Mouse (Mus musculus): ENCODE measurements around the gene Klhl29. TPM values are rescaled to one million over a fixed set of nuclear protein-coding genes. Genes with fewer than 3 reads are reported as not detected.

Klhl29 gene
- total RNA-seq, 2 experiments from 2014 or later, result 39.8 to 46.7 TPM

GRCm38 (mm10) chr12:5185603-5186002, 189.9 kb downstream of the Klhl29 start:
- DNase-seq, result no peak

DNA sequence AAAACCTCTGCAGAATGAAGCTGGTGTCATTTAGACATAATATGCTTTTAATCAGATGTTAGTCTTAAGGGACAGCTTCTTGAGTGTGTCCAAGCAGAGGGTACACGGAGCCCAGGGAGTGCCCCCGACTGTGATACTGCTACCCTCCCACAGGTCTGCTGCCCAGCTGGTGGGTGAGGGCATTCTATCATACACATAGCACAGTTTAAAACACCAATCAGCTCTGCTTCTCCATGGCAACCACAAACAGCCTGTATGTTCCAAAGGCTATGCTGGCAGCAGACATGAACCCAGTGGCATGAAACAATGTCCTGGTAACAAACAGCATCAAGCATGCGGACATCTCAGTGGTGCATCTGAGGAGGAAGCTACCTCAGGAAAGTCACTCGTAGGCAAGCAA, 192.9 kb downstream of the Klhl29 start:
- DNase-seq, result no peak

- DNase-seq, result no peak
Observed at GRCm38 (mm10) chr12:5182165-5182564, 193.3 kb downstream of the Klhl29 start.

DNA sequence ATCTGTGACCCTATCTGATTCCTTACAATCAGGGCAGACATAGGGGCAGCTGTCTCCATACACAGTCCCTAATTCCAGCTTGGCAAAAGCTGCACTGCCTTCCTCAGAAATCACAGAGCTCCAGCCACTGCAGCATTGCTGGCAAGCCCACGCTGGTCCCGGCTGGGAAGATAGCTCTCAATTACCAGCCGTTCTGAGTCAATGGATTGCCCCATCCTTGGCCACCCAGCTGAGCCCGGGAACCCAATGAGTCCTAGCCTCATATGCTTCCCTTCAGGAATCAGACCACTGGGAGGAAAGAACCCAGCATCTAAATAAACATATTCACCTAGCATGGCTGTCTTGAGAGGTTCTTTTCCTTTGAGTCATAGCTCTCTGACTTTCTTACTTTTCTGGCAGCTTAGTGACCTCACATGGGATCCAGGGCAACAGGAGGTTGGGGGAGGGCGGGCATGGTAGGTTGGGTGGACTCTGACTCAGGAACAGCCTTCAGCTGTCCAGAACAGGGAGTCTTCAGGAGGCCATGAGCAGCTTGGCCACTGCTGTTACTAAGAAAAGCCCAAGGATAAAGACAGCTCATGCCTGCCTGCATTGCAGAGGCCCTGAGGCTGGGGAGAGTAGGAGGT, 198.7 kb downstream of the Klhl29 start:
- no peak for DNase-seq

GRCm38 (mm10) chr12:5166141-5166540, 209.3 kb downstream of the Klhl29 start:
- DNase-seq, result no peak

DNA sequence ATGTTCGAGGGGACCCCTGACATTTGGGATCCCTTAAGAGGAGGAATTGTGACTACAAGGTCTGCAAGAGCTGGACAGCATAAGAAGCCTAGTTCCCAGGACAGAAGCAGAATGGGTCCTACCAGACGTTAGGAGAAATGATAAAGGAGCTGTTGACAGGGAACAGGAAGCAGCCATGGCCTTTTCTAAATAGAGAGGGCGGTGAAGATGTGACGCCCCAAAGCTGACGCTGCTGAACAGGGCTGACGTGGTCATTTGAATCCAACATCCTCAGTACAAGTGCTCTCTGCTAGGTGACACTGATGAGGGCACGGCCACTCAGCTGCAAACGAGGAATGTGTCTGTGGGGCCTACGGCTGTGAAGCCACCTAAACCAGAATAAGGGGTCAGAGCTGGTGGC, 210.1 kb downstream of the Klhl29 start:
- DNase-seq, result no peak

GRCm38 (mm10) chr12:5162672-5163071, 212.8 kb downstream of the Klhl29 start:
- no peak for DNase-seq

DNA sequence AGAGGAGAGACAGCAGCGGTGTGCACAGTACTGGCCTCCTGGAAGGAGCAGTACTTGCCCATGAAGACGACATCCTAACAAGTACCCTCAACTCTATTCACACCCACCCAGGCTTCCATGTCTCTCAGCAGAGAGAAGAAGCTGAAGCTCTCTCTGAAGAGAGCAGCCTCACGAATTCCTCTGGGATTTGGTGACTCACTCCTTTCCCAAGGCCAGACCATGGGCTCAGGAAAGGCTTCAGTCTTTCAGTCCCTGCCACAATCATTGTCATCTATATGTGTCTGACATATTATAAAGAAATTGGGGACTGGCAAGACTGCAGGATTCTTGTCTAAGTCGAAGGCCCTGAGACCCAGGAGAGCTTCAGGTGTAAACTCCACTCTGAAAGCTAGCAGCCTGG, 213.9 kb downstream of the Klhl29 start:
- no peak for DNase-seq

- DNase-seq, result no peak
Observed at GRCm38 (mm10) chr12:5157931-5158481, 217.5 kb downstream of the Klhl29 start.

DNA sequence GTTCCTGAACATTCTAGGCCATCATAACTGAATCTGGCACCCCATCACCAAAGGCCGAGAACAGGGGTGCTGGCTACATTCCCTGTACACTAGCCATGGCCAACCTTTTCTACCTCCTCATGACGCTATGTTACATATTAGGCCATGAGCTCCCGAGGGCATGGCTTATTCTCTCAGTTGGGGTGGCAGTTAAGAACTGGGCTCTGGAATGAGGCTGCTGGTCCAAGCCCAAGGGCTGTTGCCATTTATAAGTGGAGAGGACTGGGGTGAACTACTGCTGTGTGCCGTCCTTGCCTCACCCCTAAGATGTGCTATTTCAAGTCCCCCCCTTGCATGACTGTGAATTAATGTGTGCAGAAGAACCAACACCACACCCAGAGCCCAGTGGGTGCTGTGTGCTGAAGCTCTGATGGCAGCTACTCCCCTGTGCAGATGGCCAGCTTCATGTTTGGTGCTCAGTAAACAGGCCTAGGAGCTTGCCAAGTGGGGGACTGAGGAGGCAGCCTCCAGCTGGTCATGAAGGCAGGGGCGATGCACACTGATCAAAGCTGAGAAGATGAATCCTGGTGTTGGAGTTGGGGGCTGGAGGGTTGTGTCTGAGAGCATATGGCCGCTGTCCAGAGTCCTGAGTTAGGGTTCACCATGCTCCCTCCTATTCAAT, 218.3 kb downstream of the Klhl29 start:
- DNase-seq, result peak; percentile 70 to 75

GRCm38 (mm10) chr12:5155177-5155576, 220.3 kb downstream of the Klhl29 start:
- no peak for DNase-seq

DNA sequence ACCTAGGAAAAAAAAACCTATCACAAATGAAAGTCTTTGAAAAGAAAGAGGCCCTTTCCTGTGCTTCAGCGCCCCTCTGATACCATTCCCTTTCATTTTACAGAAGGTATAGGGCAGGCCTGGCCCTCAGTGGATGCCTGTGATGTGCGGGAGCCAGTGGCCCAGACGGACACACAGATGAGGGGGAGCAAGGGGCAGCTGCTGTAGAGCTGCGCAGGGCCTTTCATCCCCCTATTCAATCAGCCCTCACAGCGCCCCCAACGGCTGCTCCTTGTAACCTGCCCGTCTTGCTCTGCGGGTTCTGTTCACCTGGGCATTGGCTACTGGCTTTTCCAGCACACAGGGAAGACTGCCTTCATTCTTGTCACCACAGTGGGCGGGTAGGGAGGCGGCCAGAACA, 223.6 kb downstream of the Klhl29 start:
- no peak for DNase-seq

- no peak for DNase-seq
Observed at GRCm38 (mm10) chr12:5147346-5148035, 228.0 kb downstream of the Klhl29 start.

GRCm38 (mm10) chr12:5143903-5144781, 231.3 kb downstream of the Klhl29 start:
- DNase-seq, result no peak

DNA sequence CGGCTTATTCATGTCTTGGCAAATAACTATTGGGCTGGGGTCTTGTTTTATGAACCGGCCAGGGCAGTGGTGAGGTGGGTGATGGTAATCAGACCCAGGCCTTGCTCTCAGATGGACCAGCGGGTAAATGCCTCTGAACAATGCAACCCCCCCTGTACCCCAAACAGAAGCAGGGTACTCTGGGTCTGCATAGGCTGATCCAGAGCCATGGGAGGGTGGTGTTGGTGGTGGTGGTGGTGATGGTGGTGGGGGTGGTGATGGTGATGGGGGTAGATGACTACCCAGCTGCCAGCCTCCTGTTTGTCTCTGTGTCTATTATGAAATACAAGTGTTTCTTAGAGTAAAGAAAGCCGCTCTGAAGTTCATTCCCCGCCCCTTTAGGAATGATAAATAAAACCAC, 232.3 kb downstream of the Klhl29 start:
- no peak for DNase-seq

- DNase-seq, result peak; percentile 81 to 85
Observed at GRCm38 (mm10) chr12:5142776-5143175, 232.7 kb downstream of the Klhl29 start.

DNA sequence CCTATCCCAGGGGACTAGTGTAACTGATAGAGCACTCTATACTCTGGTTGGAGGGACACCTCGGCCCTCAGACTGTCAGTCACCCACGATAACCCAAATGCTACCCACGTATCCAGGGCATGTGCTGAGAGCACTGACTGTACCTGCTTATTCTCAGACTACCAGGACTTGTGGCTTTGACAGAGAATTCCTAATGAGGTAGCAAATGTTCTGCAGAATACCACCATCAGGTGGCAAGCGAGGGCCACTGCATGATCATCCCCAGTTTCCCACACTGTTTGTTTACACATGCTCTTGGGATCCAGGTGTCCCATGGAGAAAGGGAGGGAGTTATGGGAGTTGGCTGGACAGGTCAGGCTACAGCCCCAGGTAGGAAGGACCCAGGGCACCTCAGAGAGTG, 234.4 kb downstream of the Klhl29 start:
- DNase-seq, result no peak

GRCm38 (mm10) chr12:5139302-5139701, 236.2 kb downstream of the Klhl29 start:
- DNase-seq, result no peak

DNA sequence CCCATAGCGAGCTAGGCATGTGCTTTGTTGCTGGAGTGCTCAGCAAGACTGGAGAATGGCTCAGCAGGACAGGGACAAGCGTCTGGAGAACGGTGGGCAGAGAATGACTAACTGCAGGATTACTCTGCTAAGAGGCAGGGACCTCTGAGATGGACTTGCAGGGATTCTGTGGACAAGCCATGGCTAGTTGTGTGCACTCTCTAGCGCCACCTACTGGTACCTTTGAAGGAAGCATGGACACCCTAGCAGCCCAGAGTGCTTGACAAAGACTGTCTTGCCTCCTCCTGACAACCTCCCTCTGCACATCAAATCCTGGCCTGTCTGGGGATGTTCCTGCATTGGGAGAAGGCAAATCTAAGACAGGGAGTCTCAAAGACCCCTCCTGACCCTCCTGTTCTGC, 239.2 kb downstream of the Klhl29 start:
- peak; percentile 41 to 57 for DNase-seq

GRCm38 (mm10) chr12:5129190-5129589, 246.3 kb downstream of the Klhl29 start:
- DNase-seq, result no peak

DNA sequence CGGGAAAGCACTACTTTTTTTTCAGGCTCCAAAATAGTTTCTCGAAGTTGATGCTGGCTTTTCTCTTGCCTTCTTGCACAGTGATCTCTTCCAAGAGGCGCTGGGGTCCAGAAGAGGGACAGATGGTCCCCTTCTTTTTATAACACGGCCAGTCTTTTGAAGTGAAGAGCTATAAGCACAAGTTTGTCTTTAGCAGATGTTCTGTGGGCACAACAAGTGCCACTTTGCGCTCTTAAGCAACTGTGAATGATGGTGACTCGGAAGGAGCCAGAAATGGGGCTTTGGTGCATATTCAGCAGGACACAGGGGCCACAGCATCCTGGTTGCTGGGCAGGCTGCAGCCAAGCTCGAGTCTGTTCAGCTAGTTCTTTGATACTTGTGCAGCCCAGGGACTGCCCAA, 249.6 kb downstream of the Klhl29 start:
- DNase-seq, result no peak

DNA sequence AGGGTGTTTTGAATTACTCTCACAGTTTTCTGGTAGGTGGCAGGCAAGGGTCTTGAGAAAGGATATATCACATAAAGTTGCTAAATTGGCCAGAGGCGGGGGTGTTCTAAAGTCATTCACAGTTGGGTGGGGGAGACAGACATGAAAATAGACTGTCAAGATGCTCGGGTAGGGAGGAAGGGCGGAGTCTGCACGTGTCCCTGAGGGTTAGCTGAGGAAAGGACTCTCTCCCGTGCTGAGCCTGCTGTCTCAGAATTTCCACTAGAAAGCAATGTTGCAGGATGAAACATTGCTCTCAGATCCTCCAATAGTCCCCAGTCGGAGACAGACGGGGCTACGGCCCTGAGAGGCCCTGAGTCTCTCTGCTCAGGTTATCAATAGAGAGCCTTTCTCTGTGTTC, 252.5 kb downstream of the Klhl29 start:
- no peak for DNase-seq

GRCm38 (mm10) chr12:5120249-5120648, 255.2 kb downstream of the Klhl29 start:
- no peak for DNase-seq
